Mouse (Mus musculus) olfactory bulb, adult 2 months (tissue): ENCODE measurements around the gene Il1rapl1. TPM values are rescaled to one million over a fixed set of nuclear protein-coding genes. Genes with fewer than 3 reads are reported as not detected.
"Not testable (repeated sequence)": the region's sequence is repeated elsewhere in the genome, so short reads cannot be mapped to it uniquely, and the experiment has no call there.

Experiments
- H3K27ac ChIP-seq: fragments of 200-500 bp; 2 replicates; pipeline ENCODE4 v1.5.1; 2012; ENCODE audit warnings: low read depth, low read length; ENCODE audit not compliant: insufficient read depth
- H3K4me1 ChIP-seq: fragments of 200-500 bp; 2 replicates; pipeline ENCODE4 v1.6.1; 2012; ENCODE audit warnings: low read length; ENCODE audit not compliant: control insufficient read depth, insufficient read depth
- H3K4me3 ChIP-seq: fragments of 200-500 bp; 2 replicates; pipeline ENCODE4 v1.5.1; 2012; ENCODE audit warnings: mild to moderate bottlenecking, low read depth, low read length, moderate library complexity; ENCODE audit not compliant: insufficient read depth
- CTCF ChIP-seq: fragments of 200-500 bp; IDR thresholded peaks from 2 replicates; pipeline ENCODE4 v1.5.1; 2012; ENCODE audit warnings: low read depth, mild to moderate bottlenecking, low read length, moderate library complexity; ENCODE audit not compliant: insufficient read depth
- POLR2A ChIP-seq: fragments of 200-500 bp; IDR thresholded peaks from 2 replicates; pipeline ENCODE4 v1.6.1; 2012; ENCODE audit warnings: mild to moderate bottlenecking, low read depth, low read length, moderate library complexity; ENCODE audit not compliant: insufficient read depth
- WGBS: fragments of 180-500 bp; shearing (Covaris S2); methylation state at CpG from one replicate; pipeline ENCODE4 v1.1.7; 2018; 5-methylcytosine and 5-hydroxymethylcytosine counted together
- polyA plus RNA-seq: library from polyadenylated mRNA; stranded (reverse); fragments of >200 nt; gene quantifications from 2 replicates; pipeline ENCODE4 v1.2.4, GENCODE M21; 2012; ENCODE audit warnings: low replicate concordance; ENCODE audit not compliant: missing spikeins, insufficient read depth, insufficient read length

Il1rapl1 gene
- polyA plus RNA-seq, 1 experiment = not detected

DNA sequence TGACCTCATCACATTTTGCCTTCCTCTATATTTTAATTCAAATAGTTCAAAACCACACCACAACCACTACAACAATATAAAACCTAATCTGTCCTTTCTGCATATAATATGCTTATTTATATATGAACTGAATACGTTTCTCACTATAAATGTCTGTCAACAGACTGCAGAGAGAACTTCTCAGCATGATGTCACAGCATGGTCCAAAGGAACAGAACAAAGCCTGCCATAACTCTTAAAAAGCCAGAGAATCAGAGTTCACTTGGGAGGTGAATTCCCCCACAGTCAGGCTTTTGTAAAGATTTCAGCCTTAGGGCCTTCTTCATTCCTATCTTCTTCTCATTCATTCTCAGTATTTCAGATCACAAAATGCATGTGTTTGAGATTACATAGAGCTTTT is 307.7 kb downstream of the Il1rapl1 start:
- 41% methylated on average over 1 of the region's 1 CpGs for WGBS
- no peak overlapping the region for H3K27ac ChIP-seq
- no peak for TF ChIP-seq POLR2A
- TF ChIP-seq CTCF = no peak
- H3K4me3 ChIP-seq = no peak overlapping the region
- H3K4me1 ChIP-seq = no peaks in the 10 kb centered on the region

DNA sequence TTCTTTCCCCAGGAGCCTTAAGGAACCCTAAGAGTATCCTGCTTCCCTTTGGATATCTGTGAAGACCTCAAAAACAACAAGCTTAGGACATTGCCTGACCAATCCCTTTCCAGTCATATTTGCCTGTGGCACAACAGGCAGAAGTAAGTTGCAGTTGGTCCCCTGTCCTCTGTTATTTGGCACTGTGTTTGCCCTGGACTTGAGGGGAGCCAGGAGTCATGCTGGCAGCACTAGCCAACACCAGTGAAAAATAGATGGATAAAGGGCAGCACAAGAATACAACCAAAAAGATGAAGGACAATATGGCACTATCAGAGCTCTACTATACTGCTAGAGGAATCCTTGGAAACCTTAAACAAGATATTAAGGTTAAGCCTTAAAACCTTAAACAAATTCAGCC is 322.4 kb downstream of the Il1rapl1 start:
- TF ChIP-seq CTCF = no peak
- no peak for TF ChIP-seq POLR2A
- Histone ChIP-seq H3K4me3 (no peak overlapping the region), H3K27ac (no peak overlapping the region), H3K4me1 (no peaks in the 10 kb centered on the region)

DNA sequence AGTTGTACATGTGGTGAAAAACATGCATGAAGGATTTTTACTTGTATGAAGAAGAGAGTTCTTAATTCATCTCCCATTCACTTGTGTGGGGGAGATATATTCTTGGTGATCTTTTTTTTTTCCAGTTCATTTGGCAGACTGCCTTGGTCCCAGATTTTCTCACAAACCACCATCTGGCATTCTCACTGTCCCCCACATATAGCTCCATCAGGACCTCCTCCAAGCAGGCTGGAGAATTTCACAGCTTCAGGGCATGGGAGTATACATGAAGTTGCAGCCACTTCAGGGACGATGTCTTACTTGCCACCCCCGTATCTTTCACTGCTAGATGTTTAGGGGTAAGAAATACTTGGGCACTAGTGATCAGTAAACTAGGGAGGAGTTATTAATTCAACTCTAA is 404.9 kb downstream of the Il1rapl1 start:
- TF ChIP-seq CTCF (no peak), POLR2A (no peak)
- no peaks in the 10 kb centered on the region for H3K4me1 ChIP-seq
- no peak overlapping the region for H3K27ac ChIP-seq
- H3K4me3 ChIP-seq = no peak overlapping the region
- 42% methylated on average over 2 of the region's 2 CpGs for WGBS

DNA sequence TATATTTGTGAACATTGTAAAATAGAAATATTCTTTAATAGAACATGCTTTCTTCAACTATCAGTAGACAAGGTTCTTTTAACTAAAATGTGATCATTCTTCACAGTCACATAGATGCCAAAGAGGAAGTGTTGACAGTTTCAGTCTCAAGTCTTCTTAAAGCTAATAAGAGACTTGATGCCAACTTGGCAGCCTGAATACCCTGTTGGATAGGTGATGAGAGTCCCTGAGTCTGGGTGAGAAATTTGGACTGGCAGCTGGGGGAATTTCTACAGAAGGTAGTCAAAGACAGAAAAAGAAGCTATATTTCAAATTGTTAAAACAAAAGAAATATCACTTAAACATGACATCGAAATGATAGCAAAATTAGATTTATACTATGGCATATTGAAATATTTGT is 451.6 kb downstream of the Il1rapl1 start:
- no peak overlapping the region for H3K4me3 ChIP-seq
- no peak overlapping the region for H3K27ac ChIP-seq
- H3K4me1 ChIP-seq = no peaks in the 10 kb centered on the region
- WGBS = 86% methylated on average over 1 of the region's 1 CpGs
- TF ChIP-seq POLR2A (no peak), CTCF (no peak)

DNA sequence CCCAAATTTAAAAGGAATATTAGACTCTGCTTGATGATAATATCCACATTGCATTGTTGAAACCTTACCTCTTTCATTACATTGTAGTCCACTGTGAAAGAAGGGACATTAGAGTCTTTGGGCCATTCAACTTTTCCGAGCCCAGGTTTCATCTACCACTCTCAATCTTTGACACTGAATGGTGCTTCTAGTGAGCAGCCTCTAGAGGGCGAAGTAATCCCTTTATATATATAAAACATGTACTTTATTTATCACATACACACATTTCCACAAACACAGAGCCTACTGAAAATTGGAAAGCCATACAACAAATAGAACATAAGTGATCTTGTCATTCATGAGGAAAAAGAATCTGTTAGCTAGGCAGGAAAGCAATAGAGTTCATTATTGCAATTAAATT is 459.8 kb downstream of the Il1rapl1 start:
- H3K4me1 ChIP-seq = no peaks in the 10 kb centered on the region
- H3K27ac ChIP-seq = no peak overlapping the region
- TF ChIP-seq POLR2A (no peak), CTCF (no peak)
- 36% methylated on average over 2 of the region's 2 CpGs for WGBS
- no peak overlapping the region for H3K4me3 ChIP-seq

DNA sequence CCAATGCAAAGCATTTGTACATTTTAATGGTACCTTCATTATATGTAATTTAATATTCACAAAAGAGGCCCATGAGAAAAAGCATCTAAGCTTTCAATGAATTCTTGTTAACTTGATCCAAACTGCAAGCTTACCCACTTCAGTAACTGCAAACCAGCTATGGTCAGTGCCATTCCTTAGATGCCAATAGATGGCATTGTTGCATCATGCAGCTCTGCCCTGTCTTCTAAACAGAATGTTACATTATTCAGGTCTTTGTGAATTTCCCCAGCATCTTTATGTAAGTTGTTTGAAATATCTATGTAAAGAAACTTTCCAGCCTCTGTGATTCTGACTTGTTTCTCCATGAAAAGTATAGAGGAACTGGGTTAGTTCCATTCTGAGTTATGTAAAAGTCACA is 514.5 kb downstream of the Il1rapl1 start:
- Histone ChIP-seq H3K4me1 (no peaks in the 10 kb centered on the region), H3K27ac (no peak overlapping the region), H3K4me3 (no peak overlapping the region)
- TF ChIP-seq POLR2A = no peak
- TF ChIP-seq CTCF = no peak

DNA sequence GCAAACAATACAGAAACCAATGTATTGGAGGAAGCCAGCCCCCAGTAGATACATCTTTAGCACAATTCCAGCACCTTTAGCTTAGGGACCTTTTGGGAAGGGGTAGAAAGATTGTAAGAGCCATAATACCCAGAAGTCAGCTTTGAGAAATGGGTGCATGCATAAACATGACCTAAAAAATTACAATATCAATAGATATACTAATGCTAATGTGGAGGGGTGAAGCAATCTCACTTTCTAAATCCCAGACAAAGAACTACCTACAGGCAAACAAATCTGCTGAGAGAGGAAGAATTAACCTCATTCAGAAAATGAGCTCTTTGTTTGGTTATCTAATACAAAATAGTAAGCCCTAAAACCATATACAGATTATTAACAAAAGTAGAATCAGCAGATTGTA is 607.4 kb downstream of the Il1rapl1 start:
- Histone ChIP-seq H3K4me1 (no peaks in the 10 kb centered on the region), H3K4me3 (no peak overlapping the region), H3K27ac (no peak overlapping the region)
- TF ChIP-seq CTCF = no peak
- no peak for TF ChIP-seq POLR2A

DNA sequence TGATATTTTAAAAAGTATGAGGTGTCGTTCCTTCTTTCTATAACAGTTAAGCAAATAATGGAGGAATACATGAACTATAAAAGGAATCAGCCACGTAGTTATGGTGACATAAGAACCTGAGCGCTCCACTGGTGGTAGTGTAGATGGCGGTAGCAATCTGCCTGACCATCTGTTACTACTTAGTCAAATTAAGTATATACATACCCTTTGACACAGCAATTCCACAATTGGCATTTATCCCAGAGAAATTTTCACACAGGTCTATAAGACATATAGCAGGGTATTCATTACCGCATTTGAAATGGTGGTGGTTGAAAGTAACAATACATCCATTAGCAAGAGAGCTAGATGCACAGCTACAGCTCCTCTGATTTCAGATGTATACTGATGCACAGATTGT is 612.8 kb downstream of the Il1rapl1 start:
- no peak overlapping the region for H3K27ac ChIP-seq
- no peak for TF ChIP-seq POLR2A
- H3K4me3 ChIP-seq = no peak overlapping the region
- WGBS = 81% methylated on average over 5 of the region's 5 CpGs
- no peaks in the 10 kb centered on the region for H3K4me1 ChIP-seq

DNA sequence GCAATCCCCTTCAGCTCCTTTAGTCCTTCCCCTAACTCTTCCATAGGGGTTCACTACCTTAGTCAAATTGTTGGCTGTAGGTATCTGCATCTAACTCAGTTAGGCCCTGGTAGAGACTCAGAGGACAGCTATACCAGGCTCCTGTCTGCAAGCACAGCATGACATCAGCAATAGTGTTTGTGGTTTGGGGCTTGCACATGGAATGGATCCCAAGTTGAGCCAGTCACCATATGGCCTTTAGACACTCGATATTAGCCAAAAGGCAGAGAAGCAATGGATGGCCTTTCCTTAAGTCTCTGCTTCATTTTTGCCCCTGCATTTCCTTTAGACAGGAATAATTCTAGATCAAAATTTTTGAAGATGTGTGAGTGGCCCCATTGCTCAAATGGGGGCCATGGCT is 632.0 kb downstream of the Il1rapl1 start:
- TF ChIP-seq CTCF (no peak), POLR2A (no peak)
- Histone ChIP-seq H3K4me1 (no peaks in the 10 kb centered on the region), H3K4me3 (no peak overlapping the region), H3K27ac (no peak overlapping the region)
- 80% methylated on average over 1 of the region's 1 CpGs for WGBS

DNA sequence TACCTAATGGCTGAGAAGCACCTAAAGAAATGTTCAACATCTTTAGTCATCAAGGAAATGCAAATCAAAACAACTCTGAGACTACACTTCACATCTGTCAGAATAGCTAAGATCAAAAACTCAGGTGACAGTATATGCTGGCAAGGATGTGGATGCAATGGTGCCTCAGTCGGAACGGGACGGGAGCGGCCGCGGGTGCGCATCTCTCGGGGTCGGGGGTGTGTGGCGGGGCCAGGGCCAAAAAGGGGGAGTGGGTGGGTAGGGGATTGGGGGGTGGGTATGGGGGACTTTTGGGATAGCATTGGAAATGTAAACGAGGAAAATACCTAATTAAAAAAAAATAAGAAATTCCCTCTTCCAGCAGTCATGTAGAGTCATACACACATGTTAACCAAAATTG is 877.3 kb downstream of the Il1rapl1 start:
- not testable (repeated sequence) for H3K4me3 ChIP-seq, H3K4me1 ChIP-seq, H3K27ac ChIP-seq
- 57% methylated on average over 11 of the region's 11 CpGs for WGBS
